Mouse (Mus musculus): ENCODE data around the gene Ppdpf.

- TF ChIP-seq CTCF (IDR thresholded peaks at IDR 0.05; ENCODE audit: low read depth) (no peak), EP300 (IDR thresholded peaks at IDR 0.05; ENCODE audit: low read depth) (no peak)
These were observed 44.3 kb upstream of the Ppdpf start for GRCm38 (mm10) chr2:181142703-181143135.
